Mouse (Mus musculus): ENCODE data around the gene Klf16. TPM values are rescaled to one million over a fixed set of nuclear protein-coding genes. Genes with fewer than 3 reads are reported as not detected.

The Klf16 gene
- total RNA-seq, 1 experiment: 23.5 TPM

- no peak overlapping the region for H3K27ac ChIP-seq (ENCODE audit: insufficient read depth, low read depth, low read length, poor library complexity, severe bottlenecking)
- DNase-seq (ENCODE audit: low read depth, low spot score): no peak
- no peak overlapping the region for H3K4me3 ChIP-seq (ENCODE audit: insufficient read depth in 1 of 2, low read depth in 1 of 2, low read length in 2 of 2, poor library complexity in 1 of 2, severe bottlenecking in 1 of 2)
- no peak overlapping the region for H3K9ac ChIP-seq (ENCODE audit: insufficient read depth, low read depth, low read length, poor library complexity, severe bottlenecking)
- H3K9me3 ChIP-seq (ENCODE audit: control insufficient read depth, insufficient read depth, low read depth, low read length): no peaks in the 10 kb centered on the region
- TF ChIP-seq MAFK (IDR thresholded peaks at IDR 0.05; ENCODE audit: insufficient read depth, low read depth, low read length) (no peak), CHD2 (IDR thresholded peaks at IDR 0.05; ENCODE audit: low read depth, low read length) (no peak), ZNF384 (IDR thresholded peaks at IDR 0.05; ENCODE audit: low read depth, low read length) (no peak), HCFC1 (IDR thresholded peaks at IDR 0.05; ENCODE audit: borderline replicate concordance, insufficient read depth, low read length) (no peak), ZC3H11A (IDR thresholded peaks at IDR 0.05; ENCODE audit: borderline replicate concordance, low read depth, low read length) (no peak)
- in situ Hi-C loops (cut with MboI; ENCODE audit: low sequenced_read_pairs in 2 of 2, unreplicated experiment in 2 of 2): no loop called here
- peaks cover 31% of the 10 kb centered on the region for H3K36me3 ChIP-seq (ENCODE audit: control insufficient read depth, insufficient read depth, low read length, poor library complexity, severe bottlenecking)
- H3K4me1 ChIP-seq (ENCODE audit: control insufficient read depth in 2 of 2, insufficient read depth in 2 of 2, low read length in 2 of 2, poor library complexity in 1 of 2): peaks cover 0 to 21% of the 10 kb centered on the region in 2 experiments; a peak in 1 of 4 replicates
These were observed 27.9 kb upstream of the Klf16 start for GRCm38 (mm10) chr10:80604988-80605387.

- Histone ChIP-seq H3K9me3 (ENCODE audit: control insufficient read depth, insufficient read depth, low read depth, low read length) (no peaks in the 10 kb centered on the region), H3K4me1 (ENCODE audit: control insufficient read depth in 2 of 2, insufficient read depth in 2 of 2, low read length in 2 of 2, poor library complexity in 1 of 2) (peaks cover 0 to 21% of the 10 kb centered on the region in 2 experiments; a peak in 1 of 4 replicates), H3K36me3 (ENCODE audit: control insufficient read depth, insufficient read depth, low read length, poor library complexity, severe bottlenecking) (peaks cover 27% of the 10 kb centered on the region), H3K9ac (ENCODE audit: insufficient read depth, low read depth, low read length, poor library complexity, severe bottlenecking) (peak overlapping the region; percentile 87), H3K27ac (ENCODE audit: insufficient read depth, low read depth, low read length, poor library complexity, severe bottlenecking) (no peak overlapping the region), H3K4me3 (ENCODE audit: insufficient read depth in 1 of 2, low read depth in 1 of 2, low read length in 2 of 2, poor library complexity in 1 of 2, severe bottlenecking in 1 of 2) (peak overlapping the region; percentile 77 to 86; a peak in 2 of 4 replicates)
- TF ChIP-seq MAFK (IDR thresholded peaks at IDR 0.05; ENCODE audit: insufficient read depth, low read depth, low read length): no peak
- in situ Hi-C loops (cut with MboI; ENCODE audit: low sequenced_read_pairs in 2 of 2, unreplicated experiment in 2 of 2): no loop called here
- DNase-seq (ENCODE audit: low read depth, low spot score): no peak
These were observed 26.9 kb upstream of the Klf16 start for GRCm38 (mm10) chr10:80604001-80604509.

GRCm38 (mm10) chr10:80603364-80603763 is 26.2 kb upstream of the Klf16 start:
- peak overlapping the region; percentile 77 to 86 for H3K4me3 ChIP-seq (ENCODE audit: insufficient read depth in 1 of 2, low read depth in 1 of 2, low read length in 2 of 2, poor library complexity in 1 of 2, severe bottlenecking in 1 of 2)
- TF ChIP-seq ZC3H11A (IDR thresholded peaks at IDR 0.05; ENCODE audit: borderline replicate concordance, low read depth, low read length) (no peak), MAFK (IDR thresholded peaks at IDR 0.05; ENCODE audit: insufficient read depth, low read depth, low read length) (no peak), CHD2 (IDR thresholded peaks at IDR 0.05; ENCODE audit: low read depth, low read length) (no peak)
- in situ Hi-C loops (cut with MboI; ENCODE audit: low sequenced_read_pairs in 2 of 2, unreplicated experiment in 2 of 2): no loop called here
- peak overlapping the region; percentile 68; the same call in 1 of the 2 replicates for H3K27ac ChIP-seq (ENCODE audit: insufficient read depth, low read depth, low read length, poor library complexity, severe bottlenecking)
- no peak for DNase-seq (ENCODE audit: low read depth, low spot score)
- H3K9ac ChIP-seq (ENCODE audit: insufficient read depth, low read depth, low read length, poor library complexity, severe bottlenecking): peak overlapping the region; percentile 87
- no peaks in the 10 kb centered on the region for H3K9me3 ChIP-seq (ENCODE audit: control insufficient read depth, insufficient read depth, low read depth, low read length)
- peaks cover 22% of the 10 kb centered on the region for H3K36me3 ChIP-seq (ENCODE audit: control insufficient read depth, insufficient read depth, low read length, poor library complexity, severe bottlenecking)
- peaks cover 0 to 19% of the 10 kb centered on the region in 2 experiments; a peak in 1 of 4 replicates for H3K4me1 ChIP-seq (ENCODE audit: control insufficient read depth in 2 of 2, insufficient read depth in 2 of 2, low read length in 2 of 2, poor library complexity in 1 of 2)

GRCm38 (mm10) chr10:80602698-80603325 is 25.7 kb upstream of the Klf16 start, which contains the start of the genes Scamp4 and Adat3:
Gene Scamp4 (plus strand): TSS chr10:80602872.
Gene Adat3 (plus strand): TSS chr10:80602880.
- in situ Hi-C loops (cut with MboI; ENCODE audit: low sequenced_read_pairs in 2 of 2, unreplicated experiment in 2 of 2): no loop called here
- Histone ChIP-seq H3K9me3 (ENCODE audit: control insufficient read depth, insufficient read depth, low read depth, low read length) (no peaks in the 10 kb centered on the region), H3K27ac (ENCODE audit: insufficient read depth, low read depth, low read length, poor library complexity, severe bottlenecking) (peak within 1 kb of the TSS; percentile 68), H3K9ac (ENCODE audit: insufficient read depth, low read depth, low read length, poor library complexity, severe bottlenecking) (peak within 1 kb of the TSS; percentile 87), H3K4me1 (ENCODE audit: control insufficient read depth in 2 of 2, insufficient read depth in 2 of 2, low read length in 2 of 2, poor library complexity in 1 of 2) (peaks cover 0 to 19% of the 10 kb centered on the region in 2 experiments; a peak in 1 of 4 replicates), H3K36me3 (ENCODE audit: control insufficient read depth, insufficient read depth, low read length, poor library complexity, severe bottlenecking) (peaks cover 17% of the 10 kb centered on the region), H3K4me3 (ENCODE audit: insufficient read depth in 1 of 2, low read depth in 1 of 2, low read length in 2 of 2, poor library complexity in 1 of 2, severe bottlenecking in 1 of 2) (peak within 1 kb of the TSS; percentile 77 to 86)
- TF ChIP-seq MAFK (IDR thresholded peaks at IDR 0.05; ENCODE audit: insufficient read depth, low read depth, low read length): peak; percentile 28; the same call in 1 of the 2 replicates
- TF ChIP-seq HCFC1 (IDR thresholded peaks at IDR 0.05; ENCODE audit: borderline replicate concordance, insufficient read depth, low read length): peak; percentile 83
- no peak for TF ChIP-seq ZC3H11A (IDR thresholded peaks at IDR 0.05; ENCODE audit: borderline replicate concordance, low read depth, low read length)
- no peak for TF ChIP-seq CHD2 (IDR thresholded peaks at IDR 0.05; ENCODE audit: low read depth, low read length)
- peak; percentile 93 for DNase-seq (ENCODE audit: low read depth, low spot score)
